In genomic region chr7:19024581-19025255, GRCm38 (mm10) we compare ENCODE assay signal across 9 mouse cellular contexts. TPM values are rescaled to one million over a fixed set of nuclear protein-coding genes. Genes with fewer than 3 reads are reported as not detected.
A peak's percentile ranks its signal among the peaks of the same experiment; 100 is the strongest.
DNase-seq lines count a peak whose midpoint lies in the region; ATAC-seq and TF ChIP-seq lines count a peak whose summit lies in the region.
"Had no signal": no experiment of that assay in that cellular context is flagged by ENCODE, and none has a peak within 500 bp of the region (broad histone marks: within the 10 kb centered on the region; RNA-seq: fewer than 3 reads in every experiment).

No protein-coding gene starts in this region.

- H3K27me3 ChIP-seq in forebrain, embryonic 16.5 days (replicated peaks; ENCODE audit: control insufficient read depth, insufficient read depth, low read length): peaks cover 34% of the 10 kb centered on the region
- H3K27me3 ChIP-seq in kidney, postnatal 0 days (ENCODE audit: insufficient read depth, low read length): peaks cover 15% of the 10 kb centered on the region
- H3K27me3 ChIP-seq in midbrain, embryonic 10.5 days (ENCODE audit: low read depth, poor library complexity, severe bottlenecking): peaks cover 40% of the 10 kb centered on the region

- H3K9ac ChIP-seq in forebrain, embryonic 16.5 days (replicated peaks; ENCODE audit: low read depth, low read length): peak overlapping the region; percentile 89
- H3K9ac ChIP-seq in kidney, postnatal 0 days (ENCODE audit: low read depth, low read length): peak overlapping the region; percentile 88

- DNase-seq in adrenal gland, postnatal 10 days: peak; percentile 61
- no peak for DNase-seq in adrenal gland, postnatal 4 days (ENCODE audit: low spot score in 2 of 2)
- peak; percentile 52 for DNase-seq in urinary bladder, adult 2 months (ENCODE audit: low spot score)
- DNase-seq in urinary bladder, postnatal 4 days (ENCODE audit: low spot score in 2 of 2): no peak
- peak; percentile 46 for DNase-seq in kidney, postnatal 0 days (ENCODE audit: low spot score)
- DNase-seq in midbrain, embryonic 10.5 days (ENCODE audit: low spot score): no peak
- peak; percentile 67 for DNase-seq in testis, postnatal 14 days (ENCODE audit: low spot score)

- no peak overlapping the region; the same call in 1 of the 2 replicates for H3K27ac ChIP-seq in forebrain, embryonic 16.5 days (ENCODE audit: low read length)
- H3K27ac ChIP-seq in kidney, postnatal 0 days: peak overlapping the region; percentile 38; the same call in 1 of the 2 replicates
- peak overlapping the region; percentile 92 for H3K27ac ChIP-seq in midbrain, embryonic 10.5 days (replicated peaks)

- H3K9me3 ChIP-seq in forebrain, embryonic 16.5 days (ENCODE audit: control insufficient read depth, low read length): no peaks in the 10 kb centered on the region
- H3K9me3 ChIP-seq in kidney, postnatal 0 days (replicated peaks; ENCODE audit: low read length): no peaks in the 10 kb centered on the region
- no peaks in the 10 kb centered on the region for H3K9me3 ChIP-seq in midbrain, embryonic 10.5 days (replicated peaks)

- no peak for TF ChIP-seq CTCF in kidney, postnatal 0 days (IDR thresholded peaks at IDR 0.05; ENCODE audit: low read depth)

- peaks cover 13% of the 10 kb centered on the region for H3K4me1 ChIP-seq in forebrain, embryonic 16.5 days (replicated peaks; ENCODE audit: control insufficient read depth, insufficient read depth, low read length)
- H3K4me1 ChIP-seq in kidney, postnatal 0 days (replicated peaks; ENCODE audit: insufficient read depth, low read length): 0 out of 2 replicates have a peak, but pooled peaks cover 9% of the 10 kb centered on the region
- peaks cover 27% of the 10 kb centered on the region for H3K4me1 ChIP-seq in midbrain, embryonic 10.5 days

- peak overlapping the region; percentile 79 for H3K4me3 ChIP-seq in forebrain, embryonic 16.5 days (replicated peaks; ENCODE audit: low read length)
- H3K4me3 ChIP-seq in kidney, postnatal 0 days (replicated peaks; ENCODE audit: low read depth, low read length): peak overlapping the region; percentile 90
- H3K4me3 ChIP-seq in midbrain, embryonic 10.5 days: peak overlapping the region; percentile 78

- ATAC-seq in forebrain, embryonic 16.5 days: peak; percentile 43
- ATAC-seq in kidney, postnatal 0 days (replicated peaks; ENCODE audit: low FRiP score, low read depth): peak; percentile 57

- peak overlapping the region; percentile 80 for H3K4me2 ChIP-seq in forebrain, embryonic 16.5 days (ENCODE audit: low read length)
- peak overlapping the region; percentile 74 for H3K4me2 ChIP-seq in kidney, postnatal 0 days (ENCODE audit: low read length)

- H3K36me3 ChIP-seq in forebrain, embryonic 16.5 days (ENCODE audit: control insufficient read depth, insufficient read depth): peaks cover 4% of the 10 kb centered on the region
- peaks cover 5% of the 10 kb centered on the region for H3K36me3 ChIP-seq in kidney, postnatal 0 days (ENCODE audit: insufficient read depth, low read length)
- peaks cover 18% of the 10 kb centered on the region for H3K36me3 ChIP-seq in midbrain, embryonic 10.5 days

- 2% methylated on average over 31 of the region's 36 CpGs for WGBS in forebrain, embryonic 16.5 days
- under 1% methylated on average over 29 of the region's 36 CpGs for WGBS in kidney, postnatal 0 days
- WGBS in midbrain, embryonic 10.5 days: 2% methylated on average over 36 of the region's 36 CpGs

RNA-seq across cellular contexts. Expression of gene Sympk, which starts 0.5 kb away (rescaled TPM):
- total RNA-seq in adrenal gland, postnatal 10 days (2021): 10 to 100 TPM; 78.0 to 89.0 TPM
- 100 to 1,000 TPM; 109 to 119 TPM for total RNA-seq in adrenal gland, postnatal 4 days (2021)
- 35.0 and 43.7 TPM in 2 replicates for polyA plus RNA-seq in urinary bladder, adult 2 months (2012; rRNA removed)
- 34.4 and 34.7 TPM in 2 replicates for polyA plus RNA-seq in forebrain, embryonic 16.5 days (2015; fragmentation: Nextera tagmentation; extraction: Ambion mirVana)
- polyA plus RNA-seq in kidney, postnatal 0 days (2015; fragmentation: Nextera tagmentation; extraction: Ambion mirVana): 16.6 and 17.6 TPM in 2 replicates
- polyA plus RNA-seq in midbrain, embryonic 10.5 days (2016; fragmentation: Nextera tagmentation; extraction: Ambion mirVana): 40.3 and 45.7 TPM in 2 replicates

RNA-seq across cellular contexts. Expression of gene Foxa3, which starts 1.4 kb away (rescaled TPM):
- 10 to 100 TPM in 1 of 2 experiments, 1 to 10 TPM in 1; 4.8 to 14.0 TPM for total RNA-seq in adrenal gland, postnatal 10 days (2021)
- 1 to 10 TPM in 1 of 2 experiments, under 1 TPM in 1; 0.50 to 4.5 TPM for total RNA-seq in adrenal gland, postnatal 4 days (2021)
- polyA plus RNA-seq in urinary bladder, adult 2 months (2012; rRNA removed): 0.04 TPM in 1 of 2 replicates, not detected in the other
- not detected in 2 replicates for polyA plus RNA-seq in forebrain, embryonic 16.5 days (2015; fragmentation: Nextera tagmentation; extraction: Ambion mirVana)
- polyA plus RNA-seq in kidney, postnatal 0 days (2015; fragmentation: Nextera tagmentation; extraction: Ambion mirVana): 0.53 and 0.57 TPM in 2 replicates
- polyA plus RNA-seq in midbrain, embryonic 10.5 days (2016; fragmentation: Nextera tagmentation; extraction: Ambion mirVana): 0.09 TPM in 1 of 2 replicates, not detected in the other
- total RNA-seq: layer of hippocampus, postnatal 25 days had no signal

RNA-seq across cellular contexts. Expression of gene Irf2bp1, which starts 20.9 kb away (rescaled TPM):
- total RNA-seq in adrenal gland, postnatal 10 days (2021): 10 to 100 TPM; 36.9 to 37.2 TPM
- total RNA-seq in adrenal gland, postnatal 4 days (2021): 10 to 100 TPM; 44.3 to 49.1 TPM
- 15.8 and 20.3 TPM in 2 replicates for polyA plus RNA-seq in urinary bladder, adult 2 months (2012; rRNA removed)
- polyA plus RNA-seq in forebrain, embryonic 16.5 days (2015; fragmentation: Nextera tagmentation; extraction: Ambion mirVana): 28.0 and 30.4 TPM in 2 replicates
- polyA plus RNA-seq in kidney, postnatal 0 days (2015; fragmentation: Nextera tagmentation; extraction: Ambion mirVana): 15.2 and 17.3 TPM in 2 replicates
- 21.4 and 23.5 TPM in 2 replicates for polyA plus RNA-seq in midbrain, embryonic 10.5 days (2016; fragmentation: Nextera tagmentation; extraction: Ambion mirVana)

RNA-seq across cellular contexts. Expression of gene Rsph6a, which starts 29.8 kb away (rescaled TPM):
- not detected for total RNA-seq in adrenal gland, postnatal 10 days (2021)
- total RNA-seq in adrenal gland, postnatal 4 days (2021): not detected
- 0.03 TPM in 1 of 2 replicates, not detected in the other for polyA plus RNA-seq in urinary bladder, adult 2 months (2012; rRNA removed)
- polyA plus RNA-seq in forebrain, embryonic 16.5 days (2015; fragmentation: Nextera tagmentation; extraction: Ambion mirVana): 0.09 TPM in 1 of 2 replicates, not detected in the other
- not detected in 2 replicates for polyA plus RNA-seq in kidney, postnatal 0 days (2015; fragmentation: Nextera tagmentation; extraction: Ambion mirVana)
- polyA plus RNA-seq in midbrain, embryonic 10.5 days (2016; fragmentation: Nextera tagmentation; extraction: Ambion mirVana): not detected in 2 replicates

RNA-seq across cellular contexts. Expression of gene Mypop, which starts 33.7 kb away (rescaled TPM):
- total RNA-seq in adrenal gland, postnatal 10 days (2021): 1 to 10 TPM; 6.4 to 6.8 TPM
- 1 to 10 TPM; 7.2 to 8.3 TPM for total RNA-seq in adrenal gland, postnatal 4 days (2021)
- polyA plus RNA-seq in urinary bladder, adult 2 months (2012; rRNA removed): 7.5 and 9.5 TPM in 2 replicates
- polyA plus RNA-seq in forebrain, embryonic 16.5 days (2015; fragmentation: Nextera tagmentation; extraction: Ambion mirVana): 3.1 and 3.6 TPM in 2 replicates
- 3.3 and 3.6 TPM in 2 replicates for polyA plus RNA-seq in kidney, postnatal 0 days (2015; fragmentation: Nextera tagmentation; extraction: Ambion mirVana)
- polyA plus RNA-seq in midbrain, embryonic 10.5 days (2016; fragmentation: Nextera tagmentation; extraction: Ambion mirVana): 4.0 and 4.1 TPM in 2 replicates

Comparison
In these comparisons a context has a peak if more than half of its experiments do, and no peak if none do; other contexts are left out.
1. DNase-seq: peak in adrenal gland, postnatal 10 days (single experiment), urinary bladder, adult 2 months (single experiment), kidney, postnatal 0 days (single experiment) and testis, postnatal 14 days (single experiment); none in adrenal gland, postnatal 4 days (0 of 2), urinary bladder, postnatal 4 days (0 of 2) and midbrain, embryonic 10.5 days (single experiment).
2. Peak in every context shown above with its lines, with median percentiles within 50 percentile points of each other: H3K4me3 ChIP-seq.